Mouse (Mus musculus) adrenal gland, postnatal 36 days (tissue): Measurements from ENCODE around the gene 4930402H24Rik. TPM values are rescaled to one million over a fixed set of nuclear protein-coding genes. Genes with fewer than 3 reads are reported as not detected.

Experiments
- DNase-seq, 2 experiments: peaks; one replicate each; pipeline ENCODE4 v3.0.0; 2021; ENCODE audit warnings: mixed read lengths in 1 of 2
- total RNA-seq, 2 experiments: library from RNA; stranded (reverse); gene quantifications; 2 replicates each; pipeline ENCODE4 v1.2.3; 2021

Gene 4930402H24Rik
- total RNA-seq, 2 experiments from 2014 or later, result 31.3 to 39.4 TPM

- DNase-seq, result no peak
Observed at GRCm38 (mm10) chr2:130663342-130663741, 242.9 kb downstream of the 4930402H24Rik start.

- no peak for DNase-seq
Observed at GRCm38 (mm10) chr2:130658530-130658929, 247.7 kb downstream of the 4930402H24Rik start.

- no peak for DNase-seq
Observed at GRCm38 (mm10) chr2:130657541-130657940, 248.7 kb downstream of the 4930402H24Rik start.

GRCm38 (mm10) chr2:130656536-130656935, 249.7 kb downstream of the 4930402H24Rik start:
- no peak for DNase-seq

Other genes starting within 250 kb of the 4930402H24Rik start
- 100 to 1,000 TPM; 199 to 232 TPM for gene Ddrgk1, start 241.7 kb downstream of the 4930402H24Rik start, total RNA-seq
- 10 to 100 TPM; 28.1 to 31.2 TPM for gene Itpa, start 238.8 kb downstream of the 4930402H24Rik start, total RNA-seq
- gene Slc4a11, start 208.9 kb downstream of the 4930402H24Rik start, total RNA-seq, result 1 to 10 TPM; 3.2 to 3.3 TPM
- 10 to 100 TPM; 32.9 to 38.9 TPM for gene Atrn, start 89 bp upstream of the 4930402H24Rik start, total RNA-seq
- 1 to 10 TPM; 4.1 to 4.6 TPM for gene Gfra4, start 136.7 kb upstream of the 4930402H24Rik start, total RNA-seq
- 1 to 10 TPM; 2.4 to 3.8 TPM for gene Adam33, start 157.4 kb upstream of the 4930402H24Rik start, total RNA-seq
- gene Siglec1, start 180.4 kb upstream of the 4930402H24Rik start, total RNA-seq, result 1 to 10 TPM; 4.2 to 4.7 TPM
- gene Hspa12b, start 220.9 kb upstream of the 4930402H24Rik start, total RNA-seq, result 10 to 100 TPM in 1 of 2 experiments, 1 to 10 TPM in 1; 7.7 to 12.3 TPM
- not detected for gene Gm11037, start 227.1 kb upstream of the 4930402H24Rik start, total RNA-seq